Mouse (Mus musculus) mouse embryonic stem cell (cell line): ENCODE results near the gene Mrpl43.

Experiments used
- in situ Hi-C, 2 experiments: fragments of 300-500 bp; cut with MboI; formaldehyde crosslinking; loops; 1 replicate in 1 of 2; 3 replicates in 1 of 2; pipeline ENCODE4 v1.14.3; 2019 to 2020; ENCODE audit warnings: low sequenced_read_pairs in 2 of 2, low pct_unique_long_range_greater_than_20kb in 1 of 2, mixed read lengths in 1 of 2; ENCODE audit not compliant: unreplicated experiment in 1 of 2

The Mrpl43 gene

DNA sequence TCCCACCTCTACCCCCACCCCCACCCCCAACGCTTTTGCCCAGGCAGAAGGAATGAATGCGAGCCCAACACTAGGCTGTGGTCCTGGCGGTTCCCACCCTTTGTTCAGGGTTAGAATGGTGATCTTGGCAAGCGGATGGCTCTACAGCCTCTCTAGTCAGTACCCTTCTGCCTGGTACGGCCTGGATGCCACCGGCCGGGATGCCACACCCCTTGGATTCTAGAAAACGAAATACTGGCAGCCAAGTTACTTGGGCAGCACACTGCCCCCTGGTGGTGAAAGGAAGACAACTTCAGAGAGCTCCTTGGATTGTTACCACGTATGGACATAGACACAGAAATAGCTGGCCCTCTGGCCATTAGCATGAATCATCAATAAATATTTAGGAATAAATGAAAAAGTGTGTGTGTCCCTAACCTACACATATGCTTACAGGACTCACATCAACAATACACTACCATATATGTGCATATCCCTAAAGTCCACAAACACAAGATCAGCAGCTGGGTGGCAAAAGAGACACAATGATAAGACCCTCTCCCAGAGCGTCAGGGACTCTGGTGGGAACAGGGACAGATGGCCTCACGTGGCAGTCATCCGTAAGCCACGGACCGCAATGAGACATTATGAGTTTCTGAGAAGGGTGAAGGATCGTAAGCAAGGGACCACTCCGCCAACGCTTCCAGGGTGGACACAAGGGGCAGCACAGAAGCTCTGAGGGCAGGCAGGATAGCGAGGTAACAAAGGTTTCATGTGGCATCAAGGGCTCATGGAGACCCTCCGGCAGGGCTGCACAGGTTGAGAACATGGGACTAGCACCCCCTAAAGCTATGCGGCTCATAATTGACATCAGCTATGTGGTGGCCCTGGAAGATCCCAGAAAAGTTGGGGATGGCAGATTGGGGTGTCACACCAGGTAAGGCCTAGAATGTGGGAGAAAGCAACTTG, 24.8 kb upstream of the Mrpl43 start:
- in situ Hi-C loops, result no loop called here

DNA sequence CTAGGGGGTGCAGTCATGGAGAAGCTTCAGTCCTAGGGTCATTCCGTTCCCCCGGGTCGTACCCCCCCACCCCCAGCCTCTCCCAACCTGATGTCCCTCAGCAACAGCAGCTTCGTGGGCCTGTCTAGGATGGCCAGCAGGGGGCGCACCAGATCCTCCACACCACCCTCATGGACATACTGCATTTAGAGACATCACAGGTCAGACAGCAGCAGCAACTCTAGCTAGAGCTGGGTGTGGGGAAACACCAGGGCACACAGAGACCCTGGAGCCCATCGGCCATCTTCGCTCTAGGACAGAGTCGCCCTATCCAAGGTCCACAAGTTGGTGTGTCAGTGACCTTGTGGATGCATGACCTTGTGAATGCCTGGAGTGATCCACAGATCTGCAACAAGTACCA, 23.9 kb upstream of the Mrpl43 start:
- in situ Hi-C loops, result no loop called here

DNA sequence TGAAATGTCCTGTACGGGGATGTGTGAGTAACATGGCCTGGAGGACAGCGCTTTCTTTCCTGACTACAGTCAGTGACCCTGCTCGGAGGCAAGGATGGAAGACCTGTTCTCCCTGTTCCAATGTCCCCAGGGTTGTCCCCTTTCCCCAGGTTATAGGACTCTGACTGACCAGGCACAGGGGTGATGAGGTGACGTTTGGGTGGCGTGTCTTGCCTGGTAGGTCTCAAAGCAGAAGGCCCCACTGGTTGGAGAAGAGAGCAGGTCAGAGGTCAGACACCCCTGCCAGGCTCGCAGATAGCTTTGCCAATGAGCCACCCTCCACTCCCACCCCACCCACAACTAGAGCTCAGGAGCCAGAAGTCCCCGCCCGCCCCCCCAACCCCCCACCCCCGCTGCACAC, 23.3 kb upstream of the Mrpl43 start:
- in situ Hi-C loops, result no loop called here

DNA sequence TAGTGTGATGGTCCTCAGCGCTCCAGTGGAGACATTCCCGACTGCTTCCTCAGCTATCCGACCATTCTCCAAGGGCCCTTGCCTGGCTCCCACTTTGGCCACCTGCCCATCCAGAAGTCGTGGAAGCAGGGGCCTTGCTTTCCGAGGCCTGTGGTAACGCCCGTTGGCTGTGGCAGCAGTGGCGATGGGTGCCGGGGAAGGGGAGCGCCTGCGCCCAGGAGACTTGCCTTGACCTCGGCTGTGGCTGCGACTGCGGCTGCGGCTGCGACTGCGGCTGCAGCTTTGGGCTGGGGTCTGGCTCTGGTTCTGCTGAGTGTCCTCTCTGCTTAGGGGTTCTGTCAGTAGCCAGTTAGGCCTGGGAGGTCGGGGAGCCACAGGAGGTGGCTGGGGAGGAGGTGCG, 22.5 kb upstream of the Mrpl43 start:
- in situ Hi-C loops, result no loop called here

DNA sequence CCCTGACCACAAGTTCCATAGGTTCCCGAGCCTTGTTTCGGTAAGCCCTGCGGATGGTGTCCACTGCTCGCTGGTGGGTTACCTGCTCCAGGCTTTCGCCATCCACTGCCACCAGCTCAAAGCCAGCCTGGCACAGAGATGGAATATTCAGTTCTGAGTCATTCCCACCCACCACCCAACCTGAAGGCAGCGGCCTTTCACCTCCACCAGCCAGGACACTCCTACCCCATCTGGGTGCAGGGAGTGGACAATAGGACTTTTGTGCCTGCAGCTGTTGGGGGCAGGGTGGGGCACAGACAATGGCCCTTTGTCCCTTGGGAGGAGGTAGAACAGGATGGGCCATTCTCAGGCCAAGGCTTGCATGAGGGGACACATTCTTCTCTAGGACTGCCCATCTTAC, 21.6 kb upstream of the Mrpl43 start:
- in situ Hi-C loops, result no loop called here

DNA sequence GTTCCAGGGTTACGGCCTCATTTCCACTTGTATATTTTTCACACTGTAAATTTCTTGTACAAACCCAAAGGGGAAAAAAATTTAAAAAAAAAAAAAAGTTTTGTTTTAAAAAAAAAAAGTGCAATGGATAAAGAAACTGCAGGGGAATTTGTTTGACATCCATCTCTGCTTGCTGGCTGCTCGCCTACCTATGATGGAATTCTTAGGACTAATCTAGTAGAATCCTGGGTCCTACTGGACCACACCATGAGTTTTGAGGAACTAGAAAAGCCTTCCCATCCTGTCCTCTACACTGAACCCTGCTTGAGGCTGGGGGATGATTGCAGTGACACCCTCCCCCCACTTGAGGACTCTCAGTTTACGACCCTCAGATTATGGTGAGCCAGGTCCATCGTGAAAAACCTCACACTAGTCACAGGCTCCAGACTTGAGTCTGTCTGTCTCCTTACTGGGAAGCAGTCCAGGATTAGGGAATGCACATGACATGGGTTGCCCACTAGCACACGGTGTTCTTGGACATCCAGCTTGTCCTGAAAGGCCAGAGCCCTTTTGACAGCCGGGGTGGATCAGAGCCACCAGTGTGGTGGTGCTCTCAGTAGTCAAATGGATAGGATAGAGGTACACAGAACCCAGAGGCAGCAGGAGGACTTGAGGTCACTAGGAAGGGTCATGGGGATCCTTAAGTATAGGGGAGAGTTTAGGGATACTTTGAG, 20.9 kb upstream of the Mrpl43 start:
- in situ Hi-C loops, result no loop called here

DNA sequence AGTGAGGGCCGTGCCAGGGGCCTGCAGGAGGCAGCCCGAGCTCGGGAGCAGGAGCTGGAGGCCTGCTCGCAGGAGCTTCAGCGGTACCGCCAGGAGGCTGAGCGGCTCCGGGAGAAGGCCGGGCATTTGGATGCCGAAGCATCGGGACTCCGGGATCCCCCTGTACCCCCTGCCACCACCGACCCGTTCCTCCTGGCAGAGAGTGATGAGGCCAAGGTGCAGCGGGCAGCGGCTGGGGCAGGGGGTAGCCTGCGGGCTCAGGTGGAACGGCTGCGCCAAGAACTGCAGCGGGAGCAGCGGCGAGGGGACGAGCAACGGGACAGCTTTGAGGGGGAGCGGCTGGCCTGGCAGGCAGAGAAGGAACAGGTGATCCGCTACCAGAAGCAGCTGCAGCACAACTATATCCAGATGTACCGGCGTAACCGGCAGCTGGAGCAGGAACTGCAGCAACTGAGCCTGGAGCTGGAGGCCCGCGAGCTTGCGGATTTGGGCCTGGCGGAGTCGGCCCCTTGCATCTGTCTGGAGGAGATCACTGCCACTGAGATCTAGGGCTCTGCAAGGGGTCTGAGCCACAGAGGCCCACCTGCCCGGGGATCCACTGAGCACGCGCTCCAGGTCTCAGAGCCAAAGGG, 19.8 kb upstream of the Mrpl43 start:
- in situ Hi-C loops, result no loop called here

DNA sequence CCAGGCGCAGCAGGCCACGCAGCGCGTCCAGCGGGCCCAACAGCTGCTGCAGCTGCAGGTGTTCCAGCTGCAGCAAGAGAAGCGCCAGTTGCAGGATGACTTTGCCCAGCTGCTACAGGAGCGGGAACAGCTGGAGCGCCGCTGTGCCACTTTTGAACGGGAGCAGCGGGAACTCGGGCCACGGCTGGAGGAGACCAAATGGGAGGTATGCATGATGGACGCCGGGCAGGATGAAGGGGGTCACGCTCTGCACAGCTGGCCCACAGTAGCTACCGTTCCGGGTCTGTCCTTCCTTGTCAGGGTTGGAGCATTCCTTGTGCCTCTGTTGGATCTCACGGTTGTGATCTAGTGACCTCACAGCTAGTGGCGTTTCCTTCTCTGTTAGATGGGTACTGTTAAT, 18.5 kb upstream of the Mrpl43 start:
- in situ Hi-C loops, result no loop called here

DNA sequence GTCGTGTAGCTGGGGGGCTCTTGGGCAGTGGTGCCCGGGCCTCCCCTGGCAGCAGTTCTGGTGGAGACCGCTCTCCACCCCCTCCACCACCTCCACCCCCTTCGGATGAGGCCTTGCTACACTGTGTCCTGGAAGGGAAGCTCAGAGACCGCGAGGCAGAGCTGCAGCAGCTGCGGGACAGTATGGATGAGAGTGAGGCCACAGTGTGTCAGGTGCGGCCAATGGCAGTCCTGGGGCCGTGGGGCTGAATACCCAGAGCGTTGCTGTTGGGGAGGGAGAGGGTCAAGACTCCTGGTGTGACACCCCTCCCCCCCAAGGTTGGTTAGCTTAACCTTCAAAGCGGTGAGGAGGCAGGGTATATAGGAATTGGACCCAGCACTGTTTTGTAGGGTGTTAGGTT, 17.8 kb upstream of the Mrpl43 start:
- in situ Hi-C loops, result no loop called here

DNA sequence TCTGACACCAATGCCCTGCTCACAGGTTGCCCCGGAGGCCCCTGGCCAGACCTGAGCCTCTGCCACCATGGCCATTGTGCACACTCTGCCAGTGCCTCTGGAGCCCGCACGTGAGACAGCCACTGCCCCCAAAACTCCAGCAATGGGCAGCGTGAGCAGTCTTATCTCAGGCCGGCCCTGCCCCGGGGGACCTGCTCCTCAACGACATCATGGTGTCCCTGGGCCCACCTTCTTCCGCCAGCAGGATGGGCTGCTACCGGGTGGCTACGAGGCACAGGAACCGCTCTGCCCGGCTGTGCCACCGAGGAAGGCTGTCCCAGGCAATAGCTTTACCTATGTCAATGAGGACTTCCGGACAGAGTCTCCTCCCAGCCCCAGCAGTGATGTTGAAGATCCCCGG, 15.1 kb upstream of the Mrpl43 start:
- in situ Hi-C loops, result no loop called here

DNA sequence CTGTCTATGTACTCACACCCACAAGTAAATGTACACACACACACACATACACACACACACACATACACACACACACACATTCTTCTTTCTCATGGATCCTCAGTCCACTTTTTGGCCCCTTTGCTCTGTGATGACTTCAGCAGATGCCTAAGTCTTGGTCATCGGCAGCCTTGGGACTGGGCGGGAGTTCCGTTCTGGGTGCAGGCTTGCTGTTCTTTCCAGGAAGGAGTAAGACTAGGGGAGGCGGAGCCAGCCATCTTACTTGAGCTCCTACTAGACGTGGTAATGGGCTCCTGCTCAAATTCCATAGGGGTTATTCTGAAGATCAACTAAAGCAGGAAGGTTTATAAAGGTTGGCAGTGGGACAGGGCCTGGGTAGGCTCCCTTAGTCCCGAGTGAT, 14.1 kb upstream of the Mrpl43 start:
- in situ Hi-C loops, result no loop called here

DNA sequence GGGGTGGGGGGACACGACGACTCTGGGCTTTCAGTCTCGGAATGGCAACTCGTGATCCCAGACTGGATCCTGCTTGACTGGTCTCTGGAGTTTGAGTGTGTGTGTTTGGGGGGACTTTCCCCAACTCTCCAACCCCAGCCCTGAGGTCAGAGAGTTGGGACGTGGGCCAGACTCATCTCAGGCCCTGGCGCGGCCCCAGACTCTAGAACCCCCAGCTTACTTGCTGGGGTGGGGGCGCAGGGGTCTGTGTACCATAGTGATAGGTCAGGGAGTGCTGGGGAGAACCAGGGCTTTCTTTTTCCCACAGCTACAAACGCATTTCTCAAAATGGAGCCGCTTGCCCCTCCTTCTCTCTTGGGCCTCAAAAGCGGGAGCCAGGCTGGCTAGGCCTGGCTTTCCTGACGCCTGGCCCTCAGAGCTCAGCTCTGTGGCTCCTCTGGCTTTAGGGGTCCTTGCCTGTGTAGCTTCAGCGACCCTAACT, 12.1 kb upstream of the Mrpl43 start:
- in situ Hi-C loops, result no loop called here

DNA sequence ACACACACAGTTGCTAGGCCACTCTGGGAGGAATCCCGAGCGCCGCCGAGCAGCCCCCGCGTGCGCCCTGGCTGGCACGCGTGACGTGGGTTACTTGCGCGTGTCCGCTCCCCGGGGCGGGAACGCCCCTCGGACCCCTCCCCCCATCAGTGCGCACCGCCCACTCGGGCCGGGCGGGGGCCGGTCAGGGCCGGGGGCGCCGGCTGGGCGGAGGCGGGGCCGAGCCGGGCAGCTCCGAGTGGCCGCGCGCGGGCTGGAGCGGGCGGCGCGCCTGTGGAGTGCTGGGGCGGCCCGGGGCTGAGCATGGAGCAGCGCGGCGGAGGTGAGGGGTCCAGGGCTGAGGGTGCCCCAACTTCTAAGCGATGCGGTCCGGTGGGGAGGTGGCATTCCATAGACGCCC, 11.7 kb upstream of the Mrpl43 start:
- in situ Hi-C loops, result no loop called here

DNA sequence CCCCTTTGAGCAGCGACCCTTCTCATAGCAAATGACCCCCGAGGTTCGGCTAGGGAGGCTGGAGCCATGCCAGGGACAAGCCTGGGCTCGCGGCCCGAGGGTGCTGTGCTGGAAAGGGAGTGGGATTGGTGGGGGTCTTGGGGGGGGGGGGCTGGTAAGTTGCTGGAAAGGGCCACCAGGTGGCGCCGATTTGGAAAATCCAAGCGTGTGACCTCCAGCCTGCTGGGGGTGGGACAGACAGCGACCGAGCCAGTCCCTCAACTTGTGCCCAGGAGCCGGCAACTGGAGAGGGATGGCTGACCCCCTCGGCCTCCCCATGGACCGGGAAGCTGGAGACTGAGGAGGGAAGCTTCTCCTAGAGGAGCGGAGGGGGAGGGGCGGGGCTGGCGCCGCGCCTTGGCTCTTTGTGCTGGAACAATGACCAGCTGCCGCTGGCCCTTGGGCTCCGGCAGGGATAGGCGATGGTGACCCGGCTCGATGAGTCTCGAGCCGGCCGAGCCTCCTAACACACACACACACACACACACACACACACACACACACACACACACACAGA, 11.1 kb upstream of the Mrpl43 start:
- in situ Hi-C loops, result no loop called here

DNA sequence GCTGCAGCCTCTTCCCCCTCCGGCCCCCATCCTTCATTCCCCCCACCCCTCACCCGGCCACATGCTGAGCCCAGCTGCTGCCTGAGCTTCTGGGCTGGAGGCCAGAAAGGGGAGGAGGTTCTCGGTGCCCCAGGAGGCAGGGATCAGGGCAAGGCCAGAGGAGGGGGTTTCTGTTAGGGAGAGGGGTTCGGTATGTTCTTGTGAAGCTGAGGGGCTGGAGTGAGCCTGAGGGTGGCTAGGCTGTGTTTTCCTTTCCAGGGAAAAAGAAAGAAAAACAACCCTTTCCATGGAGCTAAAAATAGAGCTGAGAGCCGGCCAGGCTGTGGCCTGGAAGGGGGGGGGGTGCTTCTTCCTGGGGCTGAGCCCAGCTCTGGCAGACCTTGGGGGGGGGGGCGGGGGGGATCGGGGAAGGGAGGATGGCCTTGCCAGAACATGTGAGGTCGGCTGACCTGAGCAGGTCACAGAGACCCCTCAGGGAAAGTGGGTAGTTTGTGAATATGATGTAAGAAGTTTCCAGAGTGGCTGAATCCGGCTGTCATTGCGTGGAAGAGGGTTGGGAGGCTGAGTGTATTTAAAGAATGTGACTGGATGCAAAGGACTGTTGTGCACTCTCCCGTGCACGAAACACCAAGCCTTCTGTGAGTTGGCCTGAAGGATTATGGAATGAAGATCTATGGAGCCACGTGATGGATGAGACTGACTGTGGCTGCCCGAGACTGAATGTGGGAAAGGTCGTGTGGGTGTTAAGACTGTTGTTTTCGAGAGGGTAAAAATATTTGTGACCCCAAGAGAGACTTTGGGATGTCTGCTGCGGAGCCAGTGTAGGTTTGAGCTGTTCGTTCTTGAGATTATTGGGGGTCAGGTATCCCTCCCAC, 10.3 kb upstream of the Mrpl43 start:
- in situ Hi-C loops, result no loop called here

DNA sequence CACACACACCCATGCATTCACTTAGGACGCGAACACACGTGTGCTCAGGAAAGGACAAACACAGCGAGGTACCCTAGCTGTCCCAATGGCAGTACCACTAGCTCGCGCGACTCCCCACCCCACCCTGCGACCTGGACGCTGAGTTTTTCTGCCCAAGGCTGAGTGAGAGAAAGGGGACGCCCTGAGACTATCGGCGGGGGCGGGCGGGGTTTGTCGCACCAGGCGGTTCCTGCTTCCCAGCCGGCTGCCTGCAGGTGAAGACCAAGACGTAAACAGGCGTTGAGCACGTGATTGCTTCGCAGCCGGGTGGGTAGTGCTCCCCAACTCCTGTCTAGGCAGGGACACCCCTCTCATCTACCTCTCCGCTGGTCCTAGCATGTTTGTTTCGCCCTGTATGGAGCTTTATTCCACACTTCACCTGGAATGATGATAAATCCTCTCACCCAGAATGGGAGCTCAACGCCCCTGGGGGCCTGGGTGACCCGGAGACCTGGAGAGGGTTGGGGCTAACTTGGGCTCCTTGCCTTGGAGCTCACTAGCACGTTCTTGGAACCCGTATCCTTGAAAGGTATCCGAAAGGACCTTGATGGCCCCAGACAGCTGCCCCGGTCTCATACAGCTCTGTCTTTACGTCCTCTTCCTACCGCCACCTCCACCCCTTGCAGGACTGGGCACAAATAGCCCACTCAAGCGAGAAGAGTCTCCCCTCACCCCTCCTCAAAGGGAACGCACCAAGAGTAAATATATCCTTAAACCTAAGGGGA, 9.5 kb upstream of the Mrpl43 start:
- in situ Hi-C loops, result no loop called here

DNA sequence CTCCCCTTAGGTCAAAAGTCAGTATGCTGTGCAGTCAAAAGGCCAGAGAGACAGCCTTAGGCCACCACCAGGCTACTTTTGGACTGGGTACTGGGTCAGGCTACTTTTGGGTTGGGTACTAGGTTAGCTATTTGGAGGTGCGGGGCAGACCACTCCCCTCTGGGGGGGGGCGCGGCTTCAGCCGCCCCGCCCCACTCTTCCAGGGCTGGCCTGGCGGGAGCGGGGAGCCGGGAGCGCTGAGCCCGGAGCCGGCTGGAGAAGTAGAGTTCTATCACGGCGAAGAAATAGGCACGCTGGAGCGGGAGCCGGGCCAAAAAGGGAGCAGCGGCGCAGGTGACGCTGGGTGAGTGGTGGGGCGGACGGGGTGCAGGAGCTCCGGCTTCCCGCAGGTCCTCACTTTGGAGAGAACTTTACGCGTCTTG, 8.8 kb upstream of the Mrpl43 start:
- in situ Hi-C loops, result no loop called here
